Mouse (Mus musculus) heart, adult 2 months (tissue): ENCODE results near the gene Gpx6. TPM values are rescaled to one million over a fixed set of nuclear protein-coding genes. Genes with fewer than 3 reads are reported as not detected.

Experiments used
- DNase-seq, 2 experiments: peaks; one replicate each; pipeline ENCODE4 v3.0.0; 2021
- H3K27ac ChIP-seq: fragments of 200-600 bp; 2 replicates; pipeline ENCODE4 v1.8.1; 2022
- H3K27me3 ChIP-seq: fragments of 200-500 bp; 2 replicates; pipeline ENCODE4 v1.6.1; 2012; ENCODE audit warnings: mild to moderate bottlenecking, low read length, inconsistent platforms, mixed read lengths; ENCODE audit not compliant: control insufficient read depth, insufficient read depth
- H3K36me3 ChIP-seq: fragments of 200-500 bp; 2 replicates; pipeline ENCODE4 v1.6.1; 2012; ENCODE audit warnings: low read length, inconsistent platforms; ENCODE audit not compliant: control insufficient read depth, insufficient read depth
- H3K4me1 ChIP-seq: fragments of 200-500 bp; 2 replicates; pipeline ENCODE4 v1.6.1; 2011; ENCODE audit warnings: low read length; ENCODE audit not compliant: control insufficient read depth, insufficient read depth
- H3K4me3 ChIP-seq: fragments of 200-600 bp; 2 replicates; pipeline ENCODE4 v1.8.1; 2022
- H3K79me2 ChIP-seq: fragments of 200-500 bp; replicated peaks from 2 replicates; pipeline ENCODE4 v1.6.1; 2012; ENCODE audit warnings: mild to moderate bottlenecking, inconsistent platforms, low read length, moderate library complexity, mixed read lengths; ENCODE audit not compliant: control insufficient read depth, insufficient read depth
- H3K9ac ChIP-seq: fragments of 200-500 bp; 2 replicates; pipeline ENCODE4 v1.6.1; 2012; ENCODE audit warnings: low read depth, mild to moderate bottlenecking, control low read depth, inconsistent platforms, low read length, mixed read lengths
- CTCF ChIP-seq: fragments of 200-600 bp; IDR thresholded peaks from 2 replicates; pipeline ENCODE4 v1.8.1; 2022; ENCODE audit warnings: antibody characterized with exemption, mild to moderate bottlenecking, moderate library complexity
- EP300 ChIP-seq: fragments of 200-500 bp; IDR thresholded peaks from 2 replicates; pipeline ENCODE4 v1.6.1; 2011; ENCODE audit warnings: low read depth, low read length, control low read depth; ENCODE audit not compliant: insufficient read depth
- POLR2A ChIP-seq: fragments of 200-500 bp; IDR thresholded peaks from 2 replicates; pipeline ENCODE4 v1.6.1; 2011; ENCODE audit warnings: mild to moderate bottlenecking, low read depth, low read length, control low read depth; ENCODE audit not compliant: insufficient read depth
- WGBS: fragments of 180-500 bp; shearing (Covaris S2); methylation state at CpG from one replicate; pipeline ENCODE4 v1.1.7; 2018; 5-methylcytosine and 5-hydroxymethylcytosine counted together
- intact Hi-C: fragments of 180-260 bp; cut with DNase I; formaldehyde crosslinking; loops from one replicate; pipeline ENCODE4 v1.15.1; 2025
- polyA plus RNA-seq: library from polyadenylated mRNA; depleted of rRNA; stranded (reverse); fragments of >200 nt; gene quantifications from 2 replicates; pipeline ENCODE4 v1.2.3, GENCODE M21; 2012
- total RNA-seq, 2 experiments: library from RNA; stranded (reverse); gene quantifications; 2 replicates each; pipeline ENCODE4 v1.2.3; 2021

Gpx6 gene
- total and polyA plus RNA-seq, 3 experiments: not detected

DNA sequence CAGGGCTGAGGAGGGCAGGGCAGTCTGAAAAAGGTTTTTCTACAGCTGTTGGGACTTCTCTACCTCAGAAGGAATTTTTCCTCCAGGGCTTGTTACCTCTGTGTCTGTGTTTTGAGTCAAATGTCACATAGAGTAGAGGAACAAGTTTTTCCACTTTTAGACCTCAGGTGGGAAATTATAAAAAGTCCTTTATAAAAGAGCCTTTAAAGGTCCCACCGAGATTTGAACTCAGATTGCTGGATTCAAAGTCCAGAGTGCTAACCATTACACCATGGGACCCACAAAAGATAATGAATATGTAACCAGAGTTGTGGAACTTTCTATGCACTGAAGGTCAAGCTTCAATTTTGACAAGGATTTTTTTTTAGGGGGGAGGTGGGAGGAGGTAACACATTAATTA is 43.7 kb upstream of the Gpx6 start:
- intact Hi-C loops: no loop called here
- Histone ChIP-seq H3K9ac (no peak overlapping the region), H3K79me2 (no peaks in the 10 kb centered on the region), H3K27me3 (no peaks in the 10 kb centered on the region; the same call in 1 of the 2 replicates), H3K4me3 (no peak overlapping the region), H3K36me3 (no peaks in the 10 kb centered on the region), H3K4me1 (no peaks in the 10 kb centered on the region), H3K27ac (no peak overlapping the region)
- TF ChIP-seq POLR2A (no peak), EP300 (no peak), CTCF (no peak)
- no peak for DNase-seq
- WGBS: 13% methylated on average over 1 of the region's 1 CpGs

DNA sequence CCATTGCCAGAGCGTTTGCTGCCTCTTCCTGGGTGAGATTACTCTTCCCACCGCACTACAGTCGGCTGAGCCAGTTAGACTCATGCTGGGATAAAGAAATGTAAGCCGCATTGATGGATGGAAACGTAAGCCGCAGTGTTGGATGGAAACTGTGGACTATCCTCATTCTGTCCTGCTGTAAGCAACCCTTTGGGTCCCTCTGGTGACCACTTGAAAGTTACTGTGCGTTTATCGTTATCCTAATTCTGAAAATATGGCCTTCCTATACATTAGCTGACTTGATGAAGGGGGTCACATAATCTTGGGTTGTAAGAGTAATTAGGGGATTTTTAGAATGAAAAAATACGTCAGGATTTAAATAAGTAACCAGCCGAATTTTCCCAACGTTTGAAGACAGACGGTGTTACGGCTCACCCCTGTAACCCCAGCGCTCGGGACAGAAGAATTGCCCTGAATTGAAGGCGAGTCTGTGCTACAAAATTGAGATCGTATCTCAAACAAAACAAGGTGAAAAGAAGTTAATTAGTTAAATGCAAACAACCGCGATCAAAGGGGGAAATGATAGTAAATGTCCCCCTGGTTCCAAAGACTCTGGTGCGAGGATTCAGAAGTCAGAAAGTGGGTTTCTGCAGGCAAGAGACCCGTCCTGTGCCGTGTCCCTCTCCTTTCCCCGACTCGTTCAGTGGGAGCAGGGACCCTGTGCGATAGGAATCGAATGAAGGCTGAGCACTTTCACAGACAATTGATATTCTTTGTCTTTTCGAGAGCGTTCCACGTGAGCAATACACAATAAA is 36.7 kb upstream of the Gpx6 start:
- Histone ChIP-seq H3K4me3 (peak overlapping the region; percentile 56), H3K79me2 (no peaks in the 10 kb centered on the region), H3K27ac (peak overlapping the region; percentile 34; the same call in 1 of the 2 replicates), H3K27me3 (0 out of 2 replicates have a peak, but pooled peaks cover 1% of the 10 kb centered on the region), H3K9ac (peak overlapping the region; percentile 54), H3K4me1 (no peaks in the 10 kb centered on the region; the same call in 1 of the 2 replicates), H3K36me3 (no peaks in the 10 kb centered on the region)
- WGBS: 5% methylated on average over 29 of the region's 29 CpGs
- intact Hi-C loops: loop anchor here (5.0 to 10.0 kb wide), 4 partner anchors 73 to 750 kb away; partner anchors contain the start of genes Hist1h2ai, Hist1h2bl and Hist1h3h
- DNase-seq: peak; percentile 8 to 31
- TF ChIP-seq EP300 (no peak), CTCF (peak; percentile 55)

DNA sequence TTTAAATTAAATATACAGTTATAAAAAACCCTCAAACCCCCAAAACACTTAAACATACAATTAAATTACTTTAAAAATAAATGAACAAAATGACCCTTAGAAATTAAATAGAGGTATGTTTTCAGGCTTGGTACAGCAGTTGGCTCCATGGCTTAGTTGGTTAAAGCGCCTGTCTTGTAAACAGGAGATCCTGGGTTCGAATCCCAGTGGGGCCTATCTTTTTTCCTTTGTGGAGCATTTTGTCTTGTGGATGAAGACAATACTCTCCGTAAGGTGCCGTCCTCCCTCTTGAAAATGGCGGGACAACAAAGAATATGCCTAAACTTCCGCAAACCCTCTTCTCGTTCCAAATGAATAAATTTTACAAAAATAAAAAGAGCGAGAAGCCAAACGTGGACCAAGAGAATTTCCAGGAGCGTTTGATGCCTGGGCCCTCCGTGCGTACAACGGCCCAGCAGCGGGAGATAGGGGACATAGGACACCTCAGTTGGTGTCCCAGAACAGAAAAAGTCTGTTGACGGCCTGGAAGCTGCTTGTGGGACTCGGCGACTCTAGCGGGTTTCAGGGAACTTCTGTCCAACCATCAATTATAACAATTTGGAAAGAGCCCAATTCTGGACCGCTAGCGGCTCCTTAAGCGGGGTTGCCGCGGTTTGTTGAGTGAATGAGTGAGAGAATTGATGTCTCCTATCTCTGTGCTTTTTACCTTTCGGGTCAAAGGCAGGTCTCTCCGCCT is 35.9 kb upstream of the Gpx6 start:
- 2% methylated on average over 25 of the region's 25 CpGs for WGBS
- Histone ChIP-seq H3K4me1 (no peaks in the 10 kb centered on the region; the same call in 1 of the 2 replicates), H3K9ac (peak overlapping the region; percentile 51; the same call in 1 of the 2 replicates), H3K36me3 (no peaks in the 10 kb centered on the region), H3K27ac (no peak overlapping the region; the same call in 1 of the 2 replicates), H3K4me3 (peak overlapping the region; percentile 56), H3K79me2 (no peaks in the 10 kb centered on the region), H3K27me3 (0 out of 2 replicates have a peak, but pooled peaks cover 1% of the 10 kb centered on the region)
- peak; percentile 71 for DNase-seq
- TF ChIP-seq CTCF: no peak
- TF ChIP-seq EP300: no peak
- no peak for TF ChIP-seq POLR2A
- intact Hi-C loops: loop anchor here (5.0 to 10.0 kb wide), 4 partner anchors 74 to 749 kb away; partner anchors contain the start of genes Hist1h2ai, Hist1h2bl and Hist1h3h

DNA sequence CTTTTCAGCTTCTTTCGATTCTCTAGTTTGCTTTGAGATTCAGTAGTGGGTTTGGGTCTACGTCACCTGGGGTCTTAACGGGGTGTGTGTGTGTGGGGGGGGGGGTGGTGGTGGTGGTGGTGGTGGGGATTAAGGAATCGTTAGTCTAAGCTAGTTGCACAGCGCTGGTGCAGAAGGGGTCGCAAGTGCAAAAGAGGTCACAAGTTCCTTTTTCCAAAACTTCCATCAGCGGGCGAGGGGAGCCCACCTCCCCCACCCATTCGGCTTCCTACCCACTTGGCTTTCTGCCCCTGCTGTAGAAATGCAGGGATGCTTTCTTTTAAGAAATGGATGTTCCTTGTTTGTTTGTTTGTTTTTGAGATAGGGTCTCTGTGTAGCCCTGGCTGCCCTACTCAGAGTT is 35.4 kb upstream of the Gpx6 start:
- TF ChIP-seq CTCF (no peak), EP300 (no peak), POLR2A (no peak)
- peak overlapping the region; percentile 51; the same call in 1 of the 2 replicates for H3K9ac ChIP-seq
- 5% methylated on average over 9 of the region's 9 CpGs for WGBS
- DNase-seq: no peak
- intact Hi-C loops: loop anchor here (5.0 to 10.0 kb wide), 4 partner anchors 74 to 748 kb away; partner anchors contain the start of genes Hist1h2ai, Hist1h2bl and Hist1h3h
- no peak overlapping the region for H3K27ac ChIP-seq
- H3K4me1 ChIP-seq: no peaks in the 10 kb centered on the region; the same call in 1 of the 2 replicates
- peak overlapping the region; percentile 56 for H3K4me3 ChIP-seq
- no peaks in the 10 kb centered on the region for H3K36me3 ChIP-seq
- H3K79me2 ChIP-seq: no peaks in the 10 kb centered on the region
- H3K27me3 ChIP-seq: 0 out of 2 replicates have a peak, but pooled peaks cover 1% of the 10 kb centered on the region

DNA sequence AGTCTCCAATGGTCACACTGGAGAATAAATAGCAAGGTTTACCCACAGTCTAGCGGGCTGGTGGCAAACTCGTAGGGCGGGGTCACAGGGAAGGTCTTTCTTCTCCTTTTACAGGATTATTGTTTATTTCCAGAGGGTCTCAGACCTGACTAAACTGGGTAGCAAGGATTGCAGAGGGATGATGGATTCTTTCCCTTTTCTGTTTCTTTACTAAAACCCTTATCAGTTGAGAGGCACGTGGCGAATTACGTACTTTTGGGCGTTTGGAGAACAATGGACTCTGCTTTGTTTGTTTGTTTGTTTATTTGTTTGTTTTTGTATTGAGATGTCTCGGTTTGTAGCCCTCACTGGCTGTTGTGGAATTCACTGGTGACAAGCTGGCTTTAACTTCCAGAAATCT is 32.8 kb upstream of the Gpx6 start:
- peak in 1 of 2 experiments; percentile 23 for DNase-seq
- H3K9ac ChIP-seq: peak overlapping the region; percentile 63
- no peaks in the 10 kb centered on the region; the same call in 1 of the 2 replicates for H3K4me1 ChIP-seq
- no peak overlapping the region for H3K27ac ChIP-seq
- WGBS: 8% methylated on average over 8 of the region's 8 CpGs
- TF ChIP-seq CTCF (no peak), EP300 (no peak), POLR2A (no peak)
- H3K4me3 ChIP-seq: peak overlapping the region; percentile 79
- intact Hi-C loops: loop anchor here (1.0 to 10.0 kb wide), 6 partner anchors 48 to 746 kb away; partner anchors contain the start of genes Hist1h2ai, Hist1h2bl and Hist1h3h
- 0 out of 2 replicates have a peak, but pooled peaks cover 1% of the 10 kb centered on the region for H3K27me3 ChIP-seq
- no peaks in the 10 kb centered on the region for H3K36me3 ChIP-seq
- H3K79me2 ChIP-seq: no peaks in the 10 kb centered on the region
